Mouse (Mus musculus) ES-Bruce4 (cell line): ENCODE data around the gene Naif1. TPM values are rescaled to one million over a fixed set of nuclear protein-coding genes. Genes with fewer than 3 reads are reported as not detected.

Source experiments
- H3K27ac ChIP-seq: 2 replicates; pipeline ENCODE4 v1.5.1; 2012; ENCODE audit warnings: low read length, inconsistent platforms; ENCODE audit not compliant: insufficient read depth
- H3K27me3 ChIP-seq: 2 replicates; pipeline ENCODE4 v1.6.1; 2012; ENCODE audit warnings: mild to moderate bottlenecking, low read length, inconsistent platforms; ENCODE audit not compliant: control insufficient read depth, poor library complexity, insufficient read depth, severe bottlenecking
- H3K36me3 ChIP-seq: 2 replicates; pipeline ENCODE4 v1.6.1; 2012; ENCODE audit warnings: inconsistent platforms, mild to moderate bottlenecking, low read length, moderate library complexity; ENCODE audit not compliant: control insufficient read depth, poor library complexity, insufficient read depth, severe bottlenecking
- H3K4me1 ChIP-seq: one replicate; pipeline ENCODE4 v1.8.1; 2011; ENCODE audit warnings: low read length; ENCODE audit not compliant: control insufficient read depth, insufficient read depth
- H3K4me3 ChIP-seq: 2 replicates; pipeline ENCODE4 v1.5.1; 2011; ENCODE audit warnings: low read depth, mild to moderate bottlenecking, low read length
- H3K9ac ChIP-seq: 2 replicates; pipeline ENCODE4 v1.6.1; 2012; ENCODE audit warnings: low read depth, mild to moderate bottlenecking, inconsistent platforms; ENCODE audit not compliant: poor library complexity, severe bottlenecking
- H3K9me3 ChIP-seq: replicated peaks from 2 replicates; pipeline ENCODE4 v1.6.1; 2012; ENCODE audit warnings: mild to moderate bottlenecking, low read length, inconsistent platforms; ENCODE audit not compliant: control insufficient read depth, poor library complexity, insufficient read depth, severe bottlenecking
- CTCF ChIP-seq: IDR thresholded peaks from one replicate; pipeline ENCODE4 v1.8.1; 2011; ENCODE audit warnings: low read depth, low read length
- EP300 ChIP-seq: IDR thresholded peaks from 2 replicates; pipeline ENCODE4 v1.6.1; 2011; ENCODE audit warnings: low read depth, low read length; ENCODE audit not compliant: insufficient read depth
- POLR2A ChIP-seq: IDR thresholded peaks from one replicate; pipeline ENCODE4 v1.8.1; 2011; ENCODE audit warnings: low read length; ENCODE audit not compliant: insufficient read depth
- polyA plus RNA-seq: library from polyadenylated mRNA; stranded (reverse); fragments of >200 nt; gene quantifications from 2 replicates; pipeline ENCODE4 v1.2.4, GENCODE M21; 2011; ENCODE audit warnings: low read depth; ENCODE audit not compliant: missing spikeins, insufficient read depth, insufficient read length

Naif1 gene
- polyA plus RNA-seq, 1 experiment = 3.0 TPM

DNA sequence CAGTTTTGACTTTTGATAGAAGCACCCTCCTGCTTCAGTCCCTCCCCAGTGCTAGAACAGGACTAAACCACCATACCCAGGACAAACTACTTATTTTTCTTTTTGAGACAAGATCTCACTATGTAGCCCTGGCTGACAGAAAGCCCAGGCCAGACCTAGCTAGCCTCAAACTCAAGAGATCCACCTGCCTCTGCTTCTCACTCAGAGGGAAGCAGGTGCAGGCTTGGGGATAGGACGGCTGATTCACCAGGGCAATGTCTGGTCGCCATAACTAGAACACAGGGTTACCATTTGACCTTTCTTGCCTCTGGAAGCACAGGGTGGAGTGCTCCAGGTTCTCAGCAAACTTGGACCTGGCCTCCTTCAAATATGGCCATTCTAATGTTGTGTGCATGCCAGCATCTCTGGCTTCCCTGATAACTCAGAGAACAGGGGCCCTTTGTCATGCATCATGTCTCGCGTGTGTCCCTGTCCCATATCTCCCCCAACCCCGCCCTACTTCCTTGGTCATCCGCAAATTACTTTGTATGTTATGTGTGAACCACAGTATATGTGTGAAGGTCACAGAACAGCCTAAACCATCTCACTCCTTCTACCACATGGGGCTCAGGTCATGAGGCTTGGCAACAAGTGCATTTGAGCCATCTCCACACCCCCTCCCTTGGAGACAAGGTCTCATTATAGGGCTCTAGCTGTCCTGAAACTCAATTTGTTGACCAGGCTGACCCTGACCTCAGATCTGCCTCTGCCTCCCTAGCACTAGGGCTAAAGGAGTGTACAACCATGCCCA lies 37.3 kb upstream of the Naif1 start:
- TF ChIP-seq EP300 = no peak
- no peak for TF ChIP-seq CTCF
- TF ChIP-seq POLR2A = no peak
- Histone ChIP-seq H3K9ac (no peak overlapping the region), H3K4me3 (no peak overlapping the region), H3K27me3 (no peaks in the 10 kb centered on the region), H3K9me3 (no peaks in the 10 kb centered on the region), H3K4me1 (no peaks in the 10 kb centered on the region), H3K27ac (no peak overlapping the region), H3K36me3 (peaks cover 11% of the 10 kb centered on the region)

DNA sequence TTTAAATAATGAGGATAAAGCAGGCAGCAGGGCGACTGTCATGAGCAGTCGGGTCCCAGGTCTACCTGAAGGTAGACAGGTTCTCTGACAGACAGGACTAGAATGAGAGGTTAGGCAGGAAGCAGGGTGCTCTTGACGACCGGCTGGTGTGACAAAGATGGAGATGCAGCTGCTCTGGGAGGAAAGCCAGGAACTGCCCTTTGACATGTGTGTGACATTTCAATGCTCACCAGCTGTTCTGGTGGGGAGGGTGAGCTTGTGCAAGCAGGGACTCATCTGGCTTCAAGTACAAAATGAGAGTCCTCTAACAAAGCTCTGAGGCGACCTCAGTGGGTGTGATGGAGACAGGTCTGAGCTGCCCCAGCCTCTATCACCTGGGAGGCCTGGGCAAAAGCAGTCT lies 36.3 kb upstream of the Naif1 start:
- no peak overlapping the region for H3K4me3 ChIP-seq
- no peak for TF ChIP-seq CTCF
- no peak for TF ChIP-seq EP300
- H3K4me1 ChIP-seq = no peaks in the 10 kb centered on the region
- peaks cover 11% of the 10 kb centered on the region for H3K36me3 ChIP-seq
- H3K9ac ChIP-seq = no peak overlapping the region
- H3K27me3 ChIP-seq = no peaks in the 10 kb centered on the region
- H3K9me3 ChIP-seq = no peaks in the 10 kb centered on the region
- no peak overlapping the region for H3K27ac ChIP-seq

DNA sequence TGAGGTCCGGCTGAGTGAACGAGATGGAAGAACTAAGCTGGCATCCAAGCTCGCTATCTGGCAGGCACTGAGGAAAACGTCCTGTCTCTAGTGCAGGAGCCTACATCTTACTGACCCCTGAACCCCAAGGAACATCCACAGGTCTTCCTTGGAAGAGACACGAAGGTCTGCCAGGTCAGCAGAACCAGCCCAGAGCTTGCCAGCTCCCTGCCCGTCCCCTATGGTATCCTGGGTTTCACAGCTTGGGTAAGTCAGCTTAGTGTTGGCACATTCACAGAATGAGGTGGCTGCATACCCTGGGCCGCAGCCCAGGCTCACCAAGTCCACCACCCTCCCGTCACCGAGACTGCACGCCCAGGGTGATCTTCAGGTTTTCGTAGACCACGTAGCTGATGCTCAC lies 34.5 kb upstream of the Naif1 start:
- TF ChIP-seq POLR2A = no peak
- no peak for TF ChIP-seq EP300
- no peak for TF ChIP-seq CTCF
- Histone ChIP-seq H3K36me3 (peaks cover 11% of the 10 kb centered on the region), H3K4me1 (no peaks in the 10 kb centered on the region), H3K4me3 (no peak overlapping the region), H3K27me3 (no peaks in the 10 kb centered on the region), H3K9me3 (no peaks in the 10 kb centered on the region), H3K9ac (no peak overlapping the region), H3K27ac (no peak overlapping the region)

DNA sequence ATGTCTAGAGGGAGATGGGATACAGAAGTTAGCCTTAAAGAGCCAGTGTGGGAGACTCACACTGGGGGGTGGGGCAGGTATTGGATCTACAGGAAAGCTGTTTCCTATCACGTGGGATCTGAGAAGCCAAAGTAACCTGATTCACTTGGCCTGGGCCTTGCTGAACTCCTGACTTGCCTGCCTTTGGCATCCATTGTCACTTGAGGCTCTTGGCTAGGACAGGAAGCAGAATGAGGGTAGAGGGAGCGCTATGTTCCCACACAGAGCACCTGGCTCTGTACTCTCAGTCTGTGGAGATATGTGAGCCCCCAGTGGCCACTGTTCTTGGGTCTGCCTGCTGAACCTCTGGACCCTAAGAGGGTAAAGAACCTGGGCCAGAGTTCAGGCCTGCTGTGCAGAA lies 33.7 kb upstream of the Naif1 start:
- Histone ChIP-seq H3K36me3 (peaks cover 11% of the 10 kb centered on the region), H3K4me1 (no peaks in the 10 kb centered on the region), H3K9me3 (no peaks in the 10 kb centered on the region), H3K9ac (no peak overlapping the region), H3K4me3 (no peak overlapping the region), H3K27me3 (no peaks in the 10 kb centered on the region), H3K27ac (no peak overlapping the region)
- no peak for TF ChIP-seq EP300
- no peak for TF ChIP-seq POLR2A
- no peak for TF ChIP-seq CTCF

DNA sequence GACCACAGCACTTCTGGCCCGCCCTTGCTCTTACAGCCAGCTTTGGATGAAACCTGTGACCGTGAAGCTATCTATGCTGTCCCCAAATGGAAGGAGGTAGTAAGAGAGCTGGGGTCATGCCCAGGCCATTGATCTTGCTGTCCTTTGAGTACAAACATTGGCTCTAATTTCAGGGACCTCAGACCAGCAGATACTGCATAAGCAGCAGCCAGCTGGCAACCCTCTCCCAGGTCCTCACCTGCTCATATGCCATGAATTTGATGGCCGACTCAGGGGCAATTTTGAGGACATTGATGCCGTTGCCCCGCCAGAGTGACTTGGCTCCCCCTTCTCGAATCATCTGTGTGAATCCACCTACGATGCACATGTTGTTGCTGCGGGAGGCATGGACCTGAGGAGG lies 32.8 kb upstream of the Naif1 start:
- Histone ChIP-seq H3K4me1 (no peaks in the 10 kb centered on the region), H3K9me3 (no peaks in the 10 kb centered on the region), H3K27me3 (no peaks in the 10 kb centered on the region), H3K27ac (no peak overlapping the region), H3K9ac (no peak overlapping the region), H3K36me3 (peaks cover 11% of the 10 kb centered on the region), H3K4me3 (no peak overlapping the region)
- TF ChIP-seq CTCF (no peak), POLR2A (no peak), EP300 (no peak)

DNA sequence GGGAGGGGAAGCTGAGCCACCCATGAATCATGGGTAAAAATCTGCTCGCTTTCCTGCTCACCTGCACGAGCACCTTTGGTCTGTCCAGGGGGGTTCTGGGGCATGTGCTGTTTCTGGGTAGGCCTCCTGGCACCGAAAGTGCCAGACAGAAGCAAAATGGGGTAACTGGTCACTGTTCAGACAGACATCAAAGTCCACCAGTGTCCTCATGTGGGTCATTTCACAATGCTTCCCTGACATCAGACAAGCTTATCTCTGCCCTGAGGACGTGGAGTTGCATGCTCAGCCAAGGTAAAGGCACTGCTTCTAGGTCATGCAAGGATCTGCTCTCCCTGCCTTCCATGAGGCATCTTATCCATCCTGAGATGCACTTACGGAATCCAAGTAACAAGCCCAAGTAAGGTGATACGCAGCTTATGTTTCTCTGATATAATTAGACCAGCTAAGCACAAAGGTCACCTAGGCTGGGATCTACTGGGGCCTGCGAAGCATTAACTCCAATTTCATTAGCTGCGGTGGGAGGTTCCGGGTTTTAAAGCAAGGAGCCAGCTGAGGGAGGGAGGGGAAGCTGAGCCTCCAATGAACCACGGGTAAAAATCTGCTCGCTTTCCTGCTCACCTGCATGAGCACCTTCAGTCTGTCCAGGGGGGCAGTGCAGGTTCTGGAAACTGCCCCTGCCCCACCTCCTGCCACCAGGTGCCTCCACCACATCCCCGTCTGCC lies 31.7 kb upstream of the Naif1 start:
- TF ChIP-seq CTCF = no peak
- no peak for TF ChIP-seq EP300
- Histone ChIP-seq H3K9me3 (no peaks in the 10 kb centered on the region), H3K27ac (no peak overlapping the region), H3K9ac (no peak overlapping the region), H3K4me1 (no peaks in the 10 kb centered on the region), H3K4me3 (no peak overlapping the region), H3K36me3 (peaks cover 11% of the 10 kb centered on the region), H3K27me3 (no peaks in the 10 kb centered on the region)
